Mouse (Mus musculus) MEL-GATA-1-ER (cell line): ENCODE measurements around the gene Bag2.
"Not testable (repeated sequence)": the region's sequence is repeated elsewhere in the genome, so short reads cannot be mapped to it uniquely, and the experiment has no call there.

Source experiments
- DNase-seq: peaks from one replicate; pipeline ENCODE4 v3.0.0-alpha.2; 2012; ENCODE audit warnings: low read depth; ENCODE audit errors: extremely low read depth

The Bag2 gene

GRCm38 (mm10) chr1:33751283-33751682 lies 6.3 kb downstream of the Bag2 start:
- DNase-seq: no peak

GRCm38 (mm10) chr1:33749709-33750108 lies 7.9 kb downstream of the Bag2 start:
- not testable (repeated sequence) for DNase-seq

GRCm38 (mm10) chr1:33749109-33749508 lies 8.5 kb downstream of the Bag2 start:
- DNase-seq: no peak

- no peak for DNase-seq
These were observed 11.7 kb downstream of the Bag2 start for GRCm38 (mm10) chr1:33745901-33746300.

- DNase-seq: not testable (repeated sequence)
These were observed 12.8 kb downstream of the Bag2 start for GRCm38 (mm10) chr1:33744815-33745214.

GRCm38 (mm10) chr1:33742903-33743302 lies 14.7 kb downstream of the Bag2 start:
- no peak for DNase-seq

- DNase-seq: peak; percentile 33
These were observed 18.3 kb downstream of the Bag2 start for GRCm38 (mm10) chr1:33739302-33739701.

GRCm38 (mm10) chr1:33738681-33739278 lies 18.8 kb downstream of the Bag2 start:
- no peak for DNase-seq

GRCm38 (mm10) chr1:33738281-33738680 lies 19.3 kb downstream of the Bag2 start:
- no peak for DNase-seq

GRCm38 (mm10) chr1:33734001-33734685 lies 23.5 kb downstream of the Bag2 start:
- no peak for DNase-seq

- no peak for DNase-seq
These were observed 24.6 kb downstream of the Bag2 start for GRCm38 (mm10) chr1:33733044-33733443.

GRCm38 (mm10) chr1:33725086-33725485 lies 32.5 kb downstream of the Bag2 start:
- no peak for DNase-seq

- DNase-seq: no peak
These were observed 33.1 kb downstream of the Bag2 start for GRCm38 (mm10) chr1:33724516-33724915.

- DNase-seq: no peak
These were observed 36.6 kb downstream of the Bag2 start for GRCm38 (mm10) chr1:33721020-33721419.

GRCm38 (mm10) chr1:33720231-33720630 lies 37.4 kb downstream of the Bag2 start:
- DNase-seq: no peak

GRCm38 (mm10) chr1:33719733-33720225 lies 37.8 kb downstream of the Bag2 start, which contains the start of gene Rab23:
Rab23 (plus strand) TSS chr1:33719887.
- peak; percentile 47 for DNase-seq

GRCm38 (mm10) chr1:33717636-33718035 lies 40.0 kb downstream of the Bag2 start:
- DNase-seq: no peak

GRCm38 (mm10) chr1:33714796-33715195 lies 42.8 kb downstream of the Bag2 start:
- no peak for DNase-seq

- no peak for DNase-seq
These were observed 45.6 kb downstream of the Bag2 start for GRCm38 (mm10) chr1:33712026-33712425.

GRCm38 (mm10) chr1:33709615-33710014 lies 48.0 kb downstream of the Bag2 start:
- no peak for DNase-seq

GRCm38 (mm10) chr1:33701244-33701643 lies 56.4 kb downstream of the Bag2 start:
- no peak for DNase-seq

GRCm38 (mm10) chr1:33696016-33696415 lies 61.6 kb downstream of the Bag2 start:
- DNase-seq: no peak
